Mouse (Mus musculus) spleen, adult 2 months (tissue): ENCODE results near the gene Rfesd.

ENCODE experiments used
- CTCF ChIP-seq: fragments of 200-500 bp; IDR thresholded peaks from 2 replicates; pipeline ENCODE4 v1.5.1; 2011; ENCODE audit warnings: mild to moderate bottlenecking, inconsistent platforms; ENCODE audit not compliant: insufficient read depth, insufficient read length, insufficient replicate concordance; ENCODE audit errors: extremely low read depth
- POLR2A ChIP-seq: fragments of 200-500 bp; IDR thresholded peaks from 2 replicates; pipeline ENCODE4 v1.6.1; 2011; ENCODE audit warnings: low read depth, low read length, inconsistent platforms

GRCm38 (mm10) chr13:76017465-76017864 lies 1.1 kb downstream of the Rfesd start:
- no peak for TF ChIP-seq CTCF
- no peak for TF ChIP-seq POLR2A
